Mouse (Mus musculus) heart, adult 2 months (tissue): ENCODE results near the gene Cuedc1. TPM values are rescaled to one million over a fixed set of nuclear protein-coding genes. Genes with fewer than 3 reads are reported as not detected.
A peak's percentile ranks its signal among the peaks of the same experiment; 100 is the strongest.

Source experiments
- DNase-seq, 2 experiments: peaks; one replicate each; pipeline ENCODE4 v3.0.0; 2021
- H3K27ac ChIP-seq: fragments of 200-600 bp; 2 replicates; pipeline ENCODE4 v1.8.1; 2022
- H3K27me3 ChIP-seq: fragments of 200-500 bp; 2 replicates; pipeline ENCODE4 v1.6.1; 2012; ENCODE audit warnings: mild to moderate bottlenecking, low read length, inconsistent platforms, mixed read lengths; ENCODE audit not compliant: control insufficient read depth, insufficient read depth
- H3K36me3 ChIP-seq: fragments of 200-500 bp; 2 replicates; pipeline ENCODE4 v1.6.1; 2012; ENCODE audit warnings: low read length, inconsistent platforms; ENCODE audit not compliant: control insufficient read depth, insufficient read depth
- H3K4me1 ChIP-seq: fragments of 200-500 bp; 2 replicates; pipeline ENCODE4 v1.6.1; 2011; ENCODE audit warnings: low read length; ENCODE audit not compliant: control insufficient read depth, insufficient read depth
- H3K4me3 ChIP-seq: fragments of 200-600 bp; 2 replicates; pipeline ENCODE4 v1.8.1; 2022
- H3K79me2 ChIP-seq: fragments of 200-500 bp; replicated peaks from 2 replicates; pipeline ENCODE4 v1.6.1; 2012; ENCODE audit warnings: mild to moderate bottlenecking, inconsistent platforms, low read length, moderate library complexity, mixed read lengths; ENCODE audit not compliant: control insufficient read depth, insufficient read depth
- H3K9ac ChIP-seq: fragments of 200-500 bp; 2 replicates; pipeline ENCODE4 v1.6.1; 2012; ENCODE audit warnings: low read depth, mild to moderate bottlenecking, control low read depth, inconsistent platforms, low read length, mixed read lengths
- CTCF ChIP-seq: fragments of 200-600 bp; IDR thresholded peaks from 2 replicates; pipeline ENCODE4 v1.8.1; 2022; ENCODE audit warnings: antibody characterized with exemption, mild to moderate bottlenecking, moderate library complexity
- EP300 ChIP-seq: fragments of 200-500 bp; IDR thresholded peaks from 2 replicates; pipeline ENCODE4 v1.6.1; 2011; ENCODE audit warnings: low read depth, low read length, control low read depth; ENCODE audit not compliant: insufficient read depth
- POLR2A ChIP-seq: fragments of 200-500 bp; IDR thresholded peaks from 2 replicates; pipeline ENCODE4 v1.6.1; 2011; ENCODE audit warnings: mild to moderate bottlenecking, low read depth, low read length, control low read depth; ENCODE audit not compliant: insufficient read depth
- WGBS: fragments of 180-500 bp; shearing (Covaris S2); methylation state at CpG from one replicate; pipeline ENCODE4 v1.1.7; 2018; 5-methylcytosine and 5-hydroxymethylcytosine counted together
- intact Hi-C: fragments of 180-260 bp; cut with DNase I; formaldehyde crosslinking; loops from one replicate; pipeline ENCODE4 v1.15.1; 2025
- polyA plus RNA-seq: library from polyadenylated mRNA; depleted of rRNA; stranded (reverse); fragments of >200 nt; gene quantifications from 2 replicates; pipeline ENCODE4 v1.2.3, GENCODE M21; 2012
- total RNA-seq, 2 experiments: library from RNA; stranded (reverse); gene quantifications; 2 replicates each; pipeline ENCODE4 v1.2.3; 2021

Cuedc1 gene
- total and polyA plus RNA-seq, 3 experiments = 36.2 to 55.0 (median 49.8) TPM

DNA sequence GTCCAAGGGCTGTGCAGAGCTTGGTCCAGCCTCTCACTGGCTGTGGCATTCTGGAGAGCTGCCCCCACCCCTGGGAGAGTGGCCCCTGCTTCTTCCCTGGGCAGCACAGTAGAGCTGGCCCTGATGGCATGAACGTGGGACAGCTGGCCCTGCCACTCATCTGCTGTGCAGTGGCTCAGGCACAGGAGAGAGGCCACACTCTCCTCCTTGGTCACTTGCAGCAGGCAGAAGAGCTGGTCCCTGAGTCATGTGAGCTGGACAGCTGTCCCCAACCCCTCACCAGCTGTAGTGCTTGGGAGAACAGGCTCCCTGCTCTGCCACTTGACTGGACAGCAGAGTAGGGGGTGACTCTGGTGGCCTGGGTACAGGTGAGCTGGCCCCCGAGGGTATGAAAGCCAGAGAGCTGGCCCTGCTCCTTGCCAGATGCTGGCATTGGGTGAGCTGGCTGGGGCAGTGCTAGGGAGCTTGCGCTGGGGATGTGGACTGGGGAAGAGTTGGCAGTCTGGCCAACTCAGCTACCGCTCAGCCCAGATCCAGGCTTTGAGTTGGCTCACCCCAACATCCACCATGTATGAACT, 133.4 kb downstream of the Cuedc1 start:
- TF ChIP-seq CTCF (no peak), POLR2A (no peak), EP300 (no peak)
- Histone ChIP-seq H3K27ac (no peak overlapping the region), H3K4me3 (no peak overlapping the region), H3K4me1 (peaks cover 3% of the 10 kb centered on the region), H3K79me2 (no peaks in the 10 kb centered on the region), H3K27me3 (no peaks in the 10 kb centered on the region), H3K9ac (no peak overlapping the region), H3K36me3 (no peaks in the 10 kb centered on the region)
- intact Hi-C loops = no loop called here
- 67% methylated on average over 4 of the region's 4 CpGs for WGBS
- DNase-seq = no peak

DNA sequence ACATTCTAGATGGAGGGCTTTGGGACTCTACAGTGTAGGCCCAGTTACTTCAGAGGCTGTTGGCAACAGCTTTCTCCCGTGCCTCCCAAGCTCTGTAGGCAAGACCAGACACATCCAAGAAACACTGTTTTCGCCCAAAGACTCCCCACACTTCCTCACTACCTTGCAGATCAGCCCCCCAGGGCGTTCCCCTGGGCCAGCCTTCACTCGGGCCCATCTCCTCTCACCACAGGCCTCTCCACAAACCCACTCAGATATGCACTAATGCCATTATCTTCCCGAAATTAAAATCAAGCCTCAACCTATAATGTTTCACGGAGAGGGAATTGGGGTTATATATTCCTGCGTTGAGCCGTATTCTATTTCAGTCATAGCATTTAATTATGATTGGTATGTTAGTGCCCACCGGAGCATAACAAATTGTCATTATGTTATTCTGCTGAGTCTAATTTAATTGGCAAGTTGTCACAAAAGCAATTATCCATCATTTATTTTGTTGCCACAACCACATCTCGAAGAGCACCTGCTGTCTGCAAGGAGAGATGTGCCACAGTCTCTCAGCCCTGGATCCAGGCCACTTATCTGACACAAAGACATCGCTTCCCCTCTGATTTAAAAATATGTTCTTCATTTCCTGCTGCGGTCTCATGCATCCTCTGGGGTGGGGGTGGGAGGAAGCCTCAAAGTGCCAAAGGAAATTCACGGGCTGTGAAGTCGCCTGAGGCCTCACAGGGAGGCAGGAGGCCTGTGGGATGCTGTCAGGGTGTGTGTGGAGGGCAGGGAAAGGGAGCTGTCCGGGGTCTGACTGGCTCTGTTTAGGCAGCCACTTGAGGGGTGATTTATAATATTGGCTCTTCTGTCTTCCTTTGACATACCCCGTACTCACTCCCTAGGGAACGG, 135.9 kb downstream of the Cuedc1 start:
- 50% methylated on average over 17 of the region's 17 CpGs for WGBS
- DNase-seq = peak in 1 of 2 experiments; percentile 38
- H3K9ac ChIP-seq = no peak overlapping the region
- no peaks in the 10 kb centered on the region for H3K79me2 ChIP-seq
- intact Hi-C loops = no loop called here
- H3K4me1 ChIP-seq = peaks cover 3% of the 10 kb centered on the region
- no peaks in the 10 kb centered on the region for H3K36me3 ChIP-seq
- peak overlapping the region; percentile 69 for H3K27ac ChIP-seq
- 0 out of 2 replicates have a peak, but pooled peaks have one; percentile 7 for TF ChIP-seq EP300
- peak; percentile 57 for TF ChIP-seq POLR2A
- TF ChIP-seq CTCF = no peak
- no peaks in the 10 kb centered on the region for H3K27me3 ChIP-seq
- no peak overlapping the region for H3K4me3 ChIP-seq

DNA sequence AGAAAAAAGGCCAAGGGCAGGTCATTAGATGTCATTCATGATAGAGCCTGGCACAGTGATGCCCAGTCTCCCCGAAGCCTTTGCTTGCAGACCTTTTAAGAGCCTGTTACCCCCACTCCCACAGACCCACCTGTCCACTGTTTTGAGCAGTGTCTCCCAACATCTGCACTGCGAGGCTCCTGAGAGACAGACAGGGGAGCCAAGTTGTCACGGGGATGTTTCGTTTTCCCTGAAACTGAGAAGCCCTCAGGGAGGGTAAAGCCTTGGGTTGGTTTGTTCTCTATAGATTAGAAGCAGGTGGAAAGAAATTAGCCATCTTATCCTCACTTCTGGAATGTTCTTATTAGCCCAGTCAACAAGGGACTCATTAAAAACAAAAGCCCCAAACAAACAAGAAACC, 136.9 kb downstream of the Cuedc1 start:
- intact Hi-C loops = no loop called here
- 61% methylated on average over 4 of the region's 4 CpGs for WGBS
- Histone ChIP-seq H3K79me2 (no peaks in the 10 kb centered on the region), H3K4me3 (peak overlapping the region; percentile 12; the same call in 1 of the 2 replicates), H3K9ac (no peak overlapping the region), H3K36me3 (no peaks in the 10 kb centered on the region), H3K27ac (peak overlapping the region; percentile 74), H3K4me1 (peaks cover 3% of the 10 kb centered on the region), H3K27me3 (no peaks in the 10 kb centered on the region)
- no peak for DNase-seq
- TF ChIP-seq CTCF (no peak), EP300 (no peak), POLR2A (no peak)

DNA sequence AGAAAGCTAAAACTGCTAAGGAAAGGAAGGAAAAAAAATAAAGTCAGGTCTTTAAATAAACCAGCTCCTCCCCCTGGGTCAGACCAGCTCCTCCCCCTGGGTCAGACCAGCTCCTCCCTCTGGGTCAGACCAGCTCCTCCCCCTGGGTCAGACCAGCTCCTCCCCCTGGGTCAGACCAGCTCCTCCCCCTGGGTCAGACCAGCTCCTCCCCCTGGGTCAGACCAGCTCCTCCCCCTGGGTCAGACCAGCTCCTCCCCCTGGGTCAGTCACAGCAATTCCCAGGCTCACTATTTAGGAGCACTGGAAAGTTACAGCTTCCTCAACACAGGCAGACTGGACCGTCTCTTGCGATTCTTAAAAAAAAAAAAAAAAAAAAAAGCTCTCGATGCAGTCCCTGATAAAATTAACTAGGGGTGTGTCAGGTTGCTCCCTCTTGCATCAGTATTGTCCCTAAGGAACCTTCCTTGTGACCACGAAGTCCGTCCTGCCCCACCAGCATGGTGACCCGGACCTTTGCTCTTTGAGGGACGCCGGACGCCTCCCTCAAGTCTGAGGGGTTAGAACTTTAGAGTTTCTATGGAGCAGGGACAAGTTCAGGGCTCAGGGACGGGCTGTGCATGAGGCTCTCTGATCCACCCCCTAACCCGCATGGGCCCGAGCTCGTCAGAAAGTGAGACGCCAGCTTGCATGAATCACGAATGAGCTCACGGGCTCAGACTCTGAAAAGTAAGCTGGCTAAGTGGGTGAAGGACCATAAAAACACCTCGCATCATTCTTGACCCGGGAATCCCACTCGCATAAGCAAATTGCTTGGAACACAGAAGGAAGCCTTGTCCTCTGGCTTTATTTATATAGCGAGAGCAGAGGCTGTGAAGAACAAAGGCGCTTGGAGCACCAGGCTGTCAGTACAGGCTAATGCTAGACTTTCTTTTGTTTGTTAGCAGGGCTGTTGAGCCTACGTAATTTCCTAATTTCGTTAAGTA, 137.7 kb downstream of the Cuedc1 start:
- H3K79me2 ChIP-seq = no peaks in the 10 kb centered on the region
- peak; percentile 65 to 66 for DNase-seq
- intact Hi-C loops = no loop called here
- TF ChIP-seq POLR2A (no peak), CTCF (no peak), EP300 (no peak)
- peak overlapping the region; percentile 18 for H3K4me3 ChIP-seq
- H3K27ac ChIP-seq = peak overlapping the region; percentile 74
- peaks cover 3% of the 10 kb centered on the region for H3K4me1 ChIP-seq
- H3K9ac ChIP-seq = peak overlapping the region; percentile 42; the same call in 1 of the 2 replicates
- H3K27me3 ChIP-seq = no peaks in the 10 kb centered on the region
- WGBS = 31% methylated on average over 23 of the region's 23 CpGs
- no peaks in the 10 kb centered on the region for H3K36me3 ChIP-seq

DNA sequence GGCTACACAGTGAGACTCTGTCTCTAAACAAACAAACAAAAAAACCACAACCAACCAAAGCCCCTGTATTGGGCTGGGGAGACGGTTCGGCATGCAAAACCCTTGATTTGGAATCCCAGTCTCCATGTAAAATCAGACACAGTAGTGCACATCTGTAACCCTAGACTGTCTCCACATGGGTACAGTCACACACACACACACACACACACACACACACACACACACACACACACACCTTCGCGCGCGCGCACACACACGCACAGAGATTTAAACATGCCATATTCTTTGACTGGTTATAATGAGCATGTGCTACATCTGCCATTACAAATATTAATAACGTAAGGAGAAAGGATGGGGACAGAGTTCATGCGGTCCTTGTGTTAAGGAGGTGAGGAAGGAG, 142.4 kb downstream of the Cuedc1 start:
- no peaks in the 10 kb centered on the region for H3K79me2 ChIP-seq
- H3K27ac ChIP-seq = peak overlapping the region; percentile 52
- H3K27me3 ChIP-seq = no peaks in the 10 kb centered on the region
- no peak overlapping the region for H3K4me3 ChIP-seq
- no peaks in the 10 kb centered on the region for H3K4me1 ChIP-seq
- TF ChIP-seq POLR2A = no peak
- TF ChIP-seq CTCF = no peak
- no peak for TF ChIP-seq EP300
- no peaks in the 10 kb centered on the region for H3K36me3 ChIP-seq
- intact Hi-C loops = no loop called here
- no peak for DNase-seq
- no peak overlapping the region for H3K9ac ChIP-seq
- 98% methylated on average over 10 of the region's 10 CpGs for WGBS
